Mouse (Mus musculus) retina, postnatal 1 day (tissue): Measurements from ENCODE around the gene Klk15.

Experiments used
- DNase-seq: peaks from one replicate; pipeline ENCODE4 v3.0.0-alpha.2; 2012

Gene Klk15

GRCm38 (mm10) chr7:43985657-43986056 is 52.1 kb downstream of the Klk15 start:
- DNase-seq: no peak
